Mouse (Mus musculus): ENCODE results near the gene Slc16a13.
A peak's percentile ranks its signal among the peaks of the same experiment; 100 is the strongest.

The Slc16a13 gene

GRCm38 (mm10) chr11:70208778-70209388 lies 12.0 kb downstream of the Slc16a13 start:
- DNase-seq = no peak

DNA sequence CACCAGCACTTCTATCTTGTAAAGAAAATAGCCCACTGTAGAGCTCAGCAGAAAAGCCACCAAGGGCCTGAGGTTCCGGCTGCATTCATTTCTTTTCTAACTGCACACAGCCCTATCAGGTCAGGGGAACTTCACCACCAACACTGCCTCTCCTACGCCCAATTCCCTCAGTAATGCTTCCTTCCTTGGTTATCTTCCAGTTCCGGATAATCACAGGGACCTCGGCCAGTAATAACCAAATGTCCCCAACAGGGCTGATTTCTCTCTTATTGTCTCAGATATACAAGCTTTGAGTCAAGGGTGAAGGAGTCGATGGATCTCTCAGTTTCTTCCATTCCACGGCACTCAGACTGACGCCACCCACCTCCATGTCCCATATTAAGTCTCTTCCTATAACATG lies 13.6 kb downstream of the Slc16a13 start:
- DNase-seq = no peak

- no peak for DNase-seq
Observed at GRCm38 (mm10) chr11:70206801-70207200, 14.1 kb downstream of the Slc16a13 start.

- peak; percentile 86 to 88 for DNase-seq
Observed at GRCm38 (mm10) chr11:70201691-70202090, 19.2 kb downstream of the Slc16a13 start.

DNA sequence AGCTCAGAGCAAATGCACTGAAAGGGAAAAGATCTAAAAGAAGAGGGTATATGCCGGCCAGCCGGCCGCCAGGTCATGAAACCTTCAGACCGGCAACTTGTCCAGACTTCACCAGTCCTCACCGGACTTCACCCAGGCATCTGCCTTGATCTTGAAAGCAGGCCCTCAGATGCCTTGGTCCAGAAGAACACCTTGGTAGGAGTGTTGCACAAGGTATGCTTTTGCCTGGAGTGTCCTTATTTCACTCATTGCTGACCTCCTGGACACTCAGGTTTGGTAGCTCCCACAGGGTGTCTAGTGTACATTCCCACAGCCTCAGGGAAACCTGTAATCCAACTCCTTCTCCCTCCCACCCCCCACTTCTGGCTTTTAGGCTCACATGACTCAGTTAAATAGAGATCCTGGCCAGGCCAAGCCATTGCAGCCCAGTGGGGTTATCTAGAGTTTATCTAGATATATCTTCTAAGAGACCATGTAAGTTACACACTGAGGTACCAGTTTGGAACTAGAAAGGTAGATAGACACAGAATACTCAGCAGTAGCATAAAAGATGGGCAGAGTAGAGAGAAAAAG lies 20.7 kb downstream of the Slc16a13 start:
- no peak for DNase-seq

- DNase-seq = no peak
Observed at GRCm38 (mm10) chr11:70199107-70199506, 21.8 kb downstream of the Slc16a13 start.

DNA sequence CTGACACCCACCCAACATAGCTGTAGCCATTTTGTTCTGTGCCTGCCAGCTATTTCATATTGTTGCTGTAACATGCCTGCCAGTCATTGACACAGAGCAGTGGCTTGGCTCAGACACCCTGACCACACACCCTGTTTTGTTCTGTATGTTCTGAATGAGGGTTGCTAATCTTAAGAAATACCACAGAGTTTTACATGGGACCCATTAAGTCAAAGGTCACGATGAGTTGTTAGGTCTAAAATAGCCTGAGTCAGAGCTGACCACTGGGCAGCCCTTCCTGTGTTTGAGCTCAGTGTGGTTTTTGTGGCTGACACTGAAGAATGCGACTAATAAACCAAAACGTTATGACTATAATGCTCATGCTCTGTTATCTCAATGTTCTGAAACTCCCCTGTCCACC lies 22.5 kb downstream of the Slc16a13 start:
- DNase-seq = no peak

GRCm38 (mm10) chr11:70193354-70194285 lies 27.2 kb downstream of the Slc16a13 start:
- DNase-seq = no peak

DNA sequence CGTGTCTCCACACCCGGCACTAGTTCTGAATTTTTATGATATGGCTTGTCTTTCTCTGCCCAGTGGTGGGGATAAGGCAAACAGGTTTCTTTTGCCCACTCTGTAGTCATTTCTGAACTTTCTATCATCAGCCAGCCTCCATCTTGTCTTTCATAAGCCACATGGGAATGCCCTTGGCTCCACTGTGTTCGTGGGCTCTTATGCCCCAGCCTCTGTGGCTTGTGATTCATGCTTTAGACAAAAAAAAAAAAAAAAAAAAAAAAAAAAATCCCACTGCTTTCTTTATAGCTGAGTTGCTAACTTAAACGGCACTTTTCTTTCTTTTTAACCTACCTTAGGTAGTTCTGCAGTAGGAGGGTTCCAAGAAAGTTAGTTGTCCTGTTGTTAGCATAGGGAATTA lies 28.7 kb downstream of the Slc16a13 start:
- no peak for DNase-seq

- no peak for DNase-seq
Observed at GRCm38 (mm10) chr11:70191188-70191587, 29.7 kb downstream of the Slc16a13 start.

- no peak for DNase-seq
Observed at GRCm38 (mm10) chr11:70189319-70190134, 31.3 kb downstream of the Slc16a13 start.

GRCm38 (mm10) chr11:70185120-70185519 lies 35.7 kb downstream of the Slc16a13 start:
- DNase-seq = no peak

DNA sequence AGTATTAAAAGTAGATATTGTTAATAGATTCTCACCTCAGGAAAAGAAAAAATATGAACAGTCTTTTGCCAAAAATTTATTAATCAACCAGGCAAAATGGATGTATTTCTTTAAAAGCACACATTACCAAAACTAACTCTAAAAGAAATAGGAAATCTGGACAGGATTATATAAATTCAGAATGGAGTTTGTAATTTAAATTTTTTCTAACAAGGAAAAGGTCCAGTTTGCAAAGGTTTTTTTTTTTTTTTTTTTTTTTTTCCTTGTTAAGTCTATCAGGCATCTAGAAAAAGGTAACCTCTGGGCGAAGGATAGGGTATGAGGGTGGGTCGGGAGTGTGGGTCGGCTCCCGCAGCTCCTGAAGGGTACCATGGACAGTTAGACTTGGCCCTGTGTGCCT lies 40.4 kb downstream of the Slc16a13 start:
- DNase-seq = no peak

GRCm38 (mm10) chr11:70179401-70179800 lies 41.5 kb downstream of the Slc16a13 start:
- peak; percentile 26 to 27 for DNase-seq

GRCm38 (mm10) chr11:70178756-70179155 lies 42.1 kb downstream of the Slc16a13 start:
- no peak for DNase-seq

DNA sequence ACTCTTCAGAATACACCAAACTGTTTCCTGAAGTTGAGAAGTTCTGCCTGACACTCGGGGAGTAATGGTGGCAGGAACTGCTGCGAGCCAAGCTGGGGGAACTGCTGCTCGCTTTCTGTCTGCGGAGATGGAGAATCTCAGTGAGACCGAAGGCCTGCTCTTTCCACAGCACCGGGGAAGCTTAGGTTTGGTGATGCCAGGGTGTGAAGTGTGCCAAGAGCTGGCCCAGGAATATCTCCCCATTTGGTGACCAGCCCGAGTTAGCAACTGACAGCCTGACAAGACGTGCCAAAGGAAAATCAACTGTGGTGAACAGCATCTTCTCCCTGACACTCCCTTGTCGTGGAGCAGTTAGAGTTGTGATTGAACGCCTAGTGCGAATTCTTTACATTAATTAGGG lies 42.6 kb downstream of the Slc16a13 start:
- peak; percentile 15 to 19 for DNase-seq

DNA sequence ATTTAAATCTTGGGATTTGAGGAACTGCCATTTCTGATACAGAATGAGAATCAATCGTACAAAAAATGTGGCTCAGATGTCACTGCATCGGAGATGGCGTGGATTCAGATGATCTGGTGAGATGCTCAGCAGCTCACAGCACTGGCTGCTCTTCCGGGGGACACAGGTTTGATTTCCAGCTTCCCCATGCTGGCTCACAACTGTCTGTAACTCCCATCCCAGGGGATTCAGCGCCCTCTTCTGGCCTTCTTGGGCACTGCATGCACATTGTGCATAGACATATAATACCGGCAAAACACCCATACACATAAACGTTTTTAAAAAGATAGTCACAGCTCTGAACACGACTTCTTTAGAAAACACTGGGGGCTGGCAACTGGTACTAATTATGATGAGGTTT lies 43.2 kb downstream of the Slc16a13 start:
- peak in 1 of 2 experiments; percentile 20 for DNase-seq

- no peak for DNase-seq
Observed at GRCm38 (mm10) chr11:70174491-70174890, 46.4 kb downstream of the Slc16a13 start.

GRCm38 (mm10) chr11:70172298-70172697 lies 48.6 kb downstream of the Slc16a13 start:
- DNase-seq = peak in 1 of 2 experiments; percentile 16

DNA sequence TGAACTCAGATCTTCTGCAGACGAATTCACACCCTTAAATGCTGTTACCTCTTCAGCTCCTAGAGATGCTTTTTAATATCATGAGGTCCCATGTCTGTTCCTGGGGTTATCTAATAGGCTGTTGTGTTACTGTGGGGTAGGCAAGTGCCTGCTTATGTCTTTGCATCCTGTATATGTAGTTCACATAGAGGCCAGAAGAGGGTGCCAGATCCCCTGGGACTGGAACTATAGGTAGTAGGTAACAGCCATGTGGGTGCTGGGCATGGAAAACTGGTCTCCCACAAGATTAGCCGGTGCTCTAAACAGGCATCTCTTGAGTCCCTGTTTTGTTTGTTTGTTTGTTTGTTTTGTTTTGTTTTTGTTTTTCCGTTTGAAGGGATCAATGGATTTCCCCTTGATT lies 49.0 kb downstream of the Slc16a13 start:
- DNase-seq = peak; percentile 14 to 23

DNA sequence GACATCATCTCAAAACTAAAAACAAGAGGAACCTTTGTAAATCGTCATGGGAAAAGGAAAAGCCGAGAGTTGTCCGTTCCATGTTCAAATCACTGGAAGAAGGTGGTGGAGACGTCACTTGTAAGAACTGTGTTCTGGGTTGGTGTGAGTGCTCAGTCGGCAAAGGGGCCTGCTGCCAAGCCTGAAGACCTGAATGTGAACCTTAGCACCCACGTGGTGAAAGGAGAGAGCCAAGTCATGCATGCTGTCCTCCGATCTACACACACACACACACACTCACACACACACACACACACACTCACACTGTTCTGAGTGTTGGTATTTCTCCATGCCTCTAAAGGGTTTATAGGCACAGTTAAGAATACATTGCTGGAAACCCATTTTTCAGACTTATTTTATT lies 49.7 kb downstream of the Slc16a13 start:
- DNase-seq = no peak

- peak; percentile 51 to 57 for DNase-seq
Observed at GRCm38 (mm10) chr11:70170291-70170690, 50.6 kb downstream of the Slc16a13 start.

DNA sequence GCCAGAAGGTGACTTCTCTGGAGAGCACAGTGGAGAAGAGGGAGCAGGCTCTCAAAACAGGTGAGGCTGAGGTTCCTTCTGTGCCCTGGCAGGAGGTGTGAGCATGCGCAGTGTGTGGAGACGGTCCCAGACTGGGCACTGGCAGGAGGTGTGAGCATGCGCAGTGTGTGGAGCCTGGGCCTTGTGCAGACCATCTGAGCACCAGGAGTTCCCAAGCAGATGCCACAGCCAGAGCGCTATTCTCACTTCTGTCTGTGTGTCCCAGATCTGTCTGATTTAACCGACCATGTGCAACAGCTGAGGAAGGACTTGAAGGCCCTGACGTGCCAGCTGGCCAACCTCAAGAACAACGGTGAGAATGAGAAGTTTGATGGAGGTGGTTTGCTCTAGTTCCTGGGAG lies 51.4 kb downstream of the Slc16a13 start:
- peak; percentile 33 to 43 for DNase-seq

Measured in cerebellum, postnatal 36 days (tissue).